Mouse (Mus musculus): Measurements from ENCODE around the gene Naxe. TPM values are rescaled to one million over a fixed set of nuclear protein-coding genes. Genes with fewer than 3 reads are reported as not detected.

The Naxe gene
- polyA plus RNA-seq, 1 experiment = 69.0 TPM

DNA sequence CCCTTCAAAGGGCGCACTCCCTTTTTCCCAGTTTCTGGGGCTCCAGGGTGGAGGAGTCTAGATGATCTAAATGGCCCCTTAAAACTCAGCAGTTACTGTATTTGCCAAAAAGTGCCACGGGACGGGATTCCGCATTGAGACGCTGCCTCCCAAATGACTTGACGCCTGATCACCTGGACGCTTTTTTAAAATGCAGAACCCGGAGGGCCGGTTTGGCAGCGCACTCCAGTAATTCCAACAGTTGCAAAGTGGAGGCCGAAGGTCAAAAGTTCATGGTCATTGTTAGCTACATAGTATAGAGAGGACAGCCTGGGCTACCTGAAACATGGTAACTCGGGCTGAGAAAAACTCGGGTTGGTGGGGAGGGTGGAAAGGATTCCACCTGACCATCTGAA, 23.9 kb upstream of the Naxe start:
- H3K4me3 ChIP-seq (ENCODE audit: control insufficient read depth, insufficient read depth, low read length) = peak overlapping the region; percentile 67
- no peaks in the 10 kb centered on the region for H3K36me3 ChIP-seq (ENCODE audit: control insufficient read depth, insufficient read depth, low read length)
- H3K27ac ChIP-seq (ENCODE audit: control insufficient read depth, insufficient read depth, low read length) = no peak overlapping the region
- H3K27me3 ChIP-seq (ENCODE audit: control insufficient read depth, insufficient read depth, low read length) = no peaks in the 10 kb centered on the region
- H3K4me1 ChIP-seq (replicated peaks; ENCODE audit: control insufficient read depth, insufficient read depth, low read length) = peaks cover 9% of the 10 kb centered on the region
- 1% methylated on average over 13 of the region's 13 CpGs for WGBS
- TF ChIP-seq POLR2A (IDR thresholded peaks at IDR 0.05; ENCODE audit: control insufficient read depth, extremely low read depth, insufficient read depth, low read length, poor library complexity) = no peak
- TF ChIP-seq CTCF (IDR thresholded peaks at IDR 0.05; ENCODE audit: borderline replicate concordance, control insufficient read depth, extremely low read depth, insufficient read depth, low read length, poor library complexity) = no peak
- no peak for DNase-seq

DNA sequence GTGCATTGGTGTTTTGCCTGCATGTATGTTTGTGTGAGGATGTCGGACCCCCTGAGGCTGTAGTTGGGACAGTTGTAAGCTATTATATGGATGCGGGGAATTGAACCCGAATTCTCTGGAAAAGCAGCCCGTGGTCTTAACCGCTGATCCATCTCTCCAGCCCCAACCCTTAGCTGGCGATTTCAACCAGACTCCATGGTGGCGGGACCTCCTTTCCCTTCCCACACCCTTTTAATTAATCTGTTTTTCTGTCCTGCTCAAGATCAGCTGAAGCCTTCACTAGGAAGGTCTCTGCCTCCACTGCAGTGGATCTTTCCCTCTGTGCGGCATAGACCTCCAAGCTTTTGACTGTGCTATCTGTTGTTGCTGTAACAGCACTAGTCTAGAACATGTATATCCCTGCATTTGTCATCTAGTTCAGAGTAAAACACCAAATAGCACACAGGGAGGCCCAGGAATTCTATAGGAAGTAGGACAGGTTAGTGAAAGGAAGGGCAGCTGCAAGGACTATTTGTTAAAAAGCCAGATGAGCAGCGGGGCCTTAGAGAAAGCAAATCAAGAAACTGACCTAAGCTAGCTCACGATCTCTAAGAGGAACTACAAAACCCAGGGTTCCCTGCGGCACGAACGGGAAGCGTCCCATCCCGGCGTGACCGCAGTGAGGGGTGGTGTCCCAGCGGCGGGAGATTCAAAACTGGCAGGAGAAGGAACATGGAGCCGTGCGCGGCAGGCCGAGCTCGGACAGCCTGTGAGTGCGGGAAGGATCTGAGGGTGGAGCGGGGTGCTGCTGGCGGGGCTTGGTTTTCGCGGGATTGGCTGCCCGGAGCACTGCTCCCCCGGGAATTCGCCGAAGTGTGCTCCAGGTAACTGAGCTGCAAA, 23.3 kb upstream of the Naxe start, which contains the start of gene Iqgap3:
Gene Iqgap3 (plus strand): TSS at position 627 of the 879 bp plus-strand sequence.
- Histone ChIP-seq H3K27me3 (ENCODE audit: control insufficient read depth, insufficient read depth, low read length) (no peaks in the 10 kb centered on the region), H3K36me3 (ENCODE audit: control insufficient read depth, insufficient read depth, low read length) (no peaks in the 10 kb centered on the region), H3K4me1 (replicated peaks; ENCODE audit: control insufficient read depth, insufficient read depth, low read length) (peaks cover 9% of the 10 kb centered on the region), H3K4me3 (ENCODE audit: control insufficient read depth, insufficient read depth, low read length) (peak within 1 kb of the TSS; percentile 67), H3K27ac (ENCODE audit: control insufficient read depth, insufficient read depth, low read length) (no peak within 1 kb of the TSS)
- WGBS = 21% methylated on average over 33 of the region's 33 CpGs
- TF ChIP-seq CTCF (IDR thresholded peaks at IDR 0.05; ENCODE audit: borderline replicate concordance, control insufficient read depth, extremely low read depth, insufficient read depth, low read length, poor library complexity) = no peak
- TF ChIP-seq POLR2A (IDR thresholded peaks at IDR 0.05; ENCODE audit: control insufficient read depth, extremely low read depth, insufficient read depth, low read length, poor library complexity) = no peak
- DNase-seq = peak; percentile 83

DNA sequence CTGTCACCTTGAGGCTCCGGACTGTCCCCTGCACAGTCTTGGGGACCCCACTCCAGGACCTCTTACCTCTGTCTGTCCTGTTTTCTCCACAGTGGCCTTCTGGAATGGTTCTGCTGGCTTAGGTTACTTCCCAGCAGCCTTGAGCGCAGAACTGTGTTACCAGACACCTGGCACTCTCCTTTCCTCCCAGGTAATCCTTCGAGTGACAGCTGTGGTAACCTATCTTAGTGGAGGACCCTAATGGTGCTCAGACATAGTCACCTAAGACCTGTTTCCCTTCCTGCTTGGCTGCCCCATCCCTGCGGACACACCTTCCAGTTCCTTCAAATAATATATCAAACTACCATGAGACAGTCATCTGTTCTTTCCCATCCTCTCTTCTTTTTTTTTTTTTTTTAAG, 19.9 kb upstream of the Naxe start, which contains the start of gene Ttc24:
Gene Ttc24 (minus strand): TSS at position 101 of the 400 bp plus-strand sequence.
- no peak within 1 kb of the TSS for H3K27ac ChIP-seq (ENCODE audit: control insufficient read depth, insufficient read depth, low read length)
- WGBS = 91% methylated on average over 4 of the region's 4 CpGs
- TF ChIP-seq POLR2A (IDR thresholded peaks at IDR 0.05; ENCODE audit: control insufficient read depth, extremely low read depth, insufficient read depth, low read length, poor library complexity) = no peak
- no peak for TF ChIP-seq CTCF (IDR thresholded peaks at IDR 0.05; ENCODE audit: borderline replicate concordance, control insufficient read depth, extremely low read depth, insufficient read depth, low read length, poor library complexity)

DNA sequence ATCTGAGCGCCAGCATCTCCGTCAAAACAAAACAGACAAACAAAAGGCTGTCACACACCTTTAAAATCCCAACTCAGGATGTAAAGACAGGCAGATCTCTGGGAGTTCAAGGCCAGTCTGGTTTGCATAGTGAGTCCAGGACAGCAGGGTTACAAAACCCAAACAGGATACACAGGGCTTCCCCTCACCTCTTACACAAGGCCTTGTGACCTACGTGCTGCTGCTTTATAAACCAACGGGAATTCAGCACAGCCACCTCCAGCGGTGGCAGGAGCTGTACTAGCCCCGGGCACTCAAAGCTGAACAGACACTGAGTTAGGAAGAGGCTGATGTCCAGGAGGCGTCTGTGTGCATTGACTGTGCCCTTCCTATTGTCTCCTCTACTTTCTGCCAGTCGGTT, 19.1 kb upstream of the Naxe start:
- H3K27ac ChIP-seq (ENCODE audit: control insufficient read depth, insufficient read depth, low read length) = no peak overlapping the region
- H3K4me3 ChIP-seq (ENCODE audit: control insufficient read depth, insufficient read depth, low read length) = no peak overlapping the region
- H3K36me3 ChIP-seq (ENCODE audit: control insufficient read depth, insufficient read depth, low read length) = no peaks in the 10 kb centered on the region
- WGBS = 60% methylated on average over 8 of the region's 8 CpGs
- DNase-seq = no peak
- no peaks in the 10 kb centered on the region for H3K27me3 ChIP-seq (ENCODE audit: control insufficient read depth, insufficient read depth, low read length)
- TF ChIP-seq CTCF (IDR thresholded peaks at IDR 0.05; ENCODE audit: borderline replicate concordance, control insufficient read depth, extremely low read depth, insufficient read depth, low read length, poor library complexity) = no peak
- TF ChIP-seq POLR2A (IDR thresholded peaks at IDR 0.05; ENCODE audit: control insufficient read depth, extremely low read depth, insufficient read depth, low read length, poor library complexity) = no peak
- peaks cover 6% of the 10 kb centered on the region for H3K4me1 ChIP-seq (replicated peaks; ENCODE audit: control insufficient read depth, insufficient read depth, low read length)

More for the DNA sequence above, 19.9 kb upstream of the Naxe start, which contains the start of gene Ttc24:
- peaks cover 9% of the 10 kb centered on the region for H3K4me1 ChIP-seq (replicated peaks; ENCODE audit: control insufficient read depth, insufficient read depth, low read length)
- H3K36me3 ChIP-seq (ENCODE audit: control insufficient read depth, insufficient read depth, low read length) = no peaks in the 10 kb centered on the region
- no peaks in the 10 kb centered on the region for H3K27me3 ChIP-seq (ENCODE audit: control insufficient read depth, insufficient read depth, low read length)
- DNase-seq = no peak
- no peak within 1 kb of the TSS for H3K4me3 ChIP-seq (ENCODE audit: control insufficient read depth, insufficient read depth, low read length)

DNA sequence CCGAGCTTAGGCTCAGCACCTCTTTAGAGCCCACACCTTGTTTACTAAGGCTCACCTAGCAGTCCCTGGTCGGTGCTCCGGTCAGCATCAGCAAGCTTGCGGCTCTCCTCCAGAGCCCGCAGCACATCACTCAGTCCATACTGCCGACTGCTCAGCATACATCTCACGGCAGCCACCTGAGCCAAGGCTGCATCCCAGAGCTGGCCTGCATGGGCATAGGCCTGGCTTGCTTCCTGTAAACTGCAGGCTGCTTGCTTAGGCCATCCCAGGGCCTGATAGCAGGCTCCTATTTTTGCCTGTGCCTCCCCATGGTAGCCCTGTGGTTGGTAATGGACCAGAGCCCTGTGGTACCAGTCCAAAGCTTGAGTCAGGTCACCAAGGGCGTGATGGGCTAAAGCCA, 16.5 kb upstream of the Naxe start:
- H3K36me3 ChIP-seq (ENCODE audit: control insufficient read depth, insufficient read depth, low read length) = no peaks in the 10 kb centered on the region
- no peak overlapping the region for H3K27ac ChIP-seq (ENCODE audit: control insufficient read depth, insufficient read depth, low read length)
- 89% methylated on average over 8 of the region's 8 CpGs for WGBS
- DNase-seq = no peak
- H3K4me1 ChIP-seq (replicated peaks; ENCODE audit: control insufficient read depth, insufficient read depth, low read length) = no peaks in the 10 kb centered on the region
- H3K4me3 ChIP-seq (ENCODE audit: control insufficient read depth, insufficient read depth, low read length) = no peak overlapping the region
- no peaks in the 10 kb centered on the region for H3K27me3 ChIP-seq (ENCODE audit: control insufficient read depth, insufficient read depth, low read length)
- TF ChIP-seq POLR2A (IDR thresholded peaks at IDR 0.05; ENCODE audit: control insufficient read depth, extremely low read depth, insufficient read depth, low read length, poor library complexity) = no peak
- no peak for TF ChIP-seq CTCF (IDR thresholded peaks at IDR 0.05; ENCODE audit: borderline replicate concordance, control insufficient read depth, extremely low read depth, insufficient read depth, low read length, poor library complexity)

DNA sequence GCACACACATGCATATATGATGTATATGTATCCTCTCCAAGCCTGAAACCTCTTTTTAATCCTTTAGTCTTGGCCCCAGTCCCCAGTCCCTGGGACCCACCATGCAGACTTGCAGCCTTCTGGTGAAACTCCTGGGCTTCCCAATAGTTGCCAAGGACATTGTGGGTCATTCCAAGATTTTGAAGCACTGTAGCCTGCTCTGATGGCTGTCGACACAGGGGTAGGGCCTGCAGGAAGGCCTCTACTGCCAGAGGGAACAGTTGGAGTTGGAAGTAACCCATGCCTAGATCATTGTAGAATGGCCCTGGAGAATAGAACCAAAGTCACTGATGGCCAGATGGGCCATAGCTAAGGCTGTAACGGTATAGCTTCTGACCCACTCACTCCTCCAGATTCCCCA, 16.1 kb upstream of the Naxe start:
- TF ChIP-seq POLR2A (IDR thresholded peaks at IDR 0.05; ENCODE audit: control insufficient read depth, extremely low read depth, insufficient read depth, low read length, poor library complexity) (no peak), CTCF (IDR thresholded peaks at IDR 0.05; ENCODE audit: borderline replicate concordance, control insufficient read depth, extremely low read depth, insufficient read depth, low read length, poor library complexity) (no peak)
- 82% methylated on average over 2 of the region's 2 CpGs for WGBS
- Histone ChIP-seq H3K36me3 (ENCODE audit: control insufficient read depth, insufficient read depth, low read length) (no peaks in the 10 kb centered on the region), H3K27me3 (ENCODE audit: control insufficient read depth, insufficient read depth, low read length) (no peaks in the 10 kb centered on the region), H3K27ac (ENCODE audit: control insufficient read depth, insufficient read depth, low read length) (no peak overlapping the region), H3K4me3 (ENCODE audit: control insufficient read depth, insufficient read depth, low read length) (no peak overlapping the region), H3K4me1 (replicated peaks; ENCODE audit: control insufficient read depth, insufficient read depth, low read length) (no peaks in the 10 kb centered on the region)
- no peak for DNase-seq
